Mouse (Mus musculus) frontal cortex, postnatal 25 days (tissue): ENCODE data around the gene Enc1.

Experiments
- DNase-seq, 2 experiments: peaks; one replicate each; pipeline ENCODE4 v3.0.0; 2022; ENCODE audit warnings: low spot score in 2 of 2

The Enc1 gene

GRCm38 (mm10) chr13:97240965-97241786 lies at the start of gene Enc1:
TSS of gene Enc1 (plus strand) at chr13:97241105.
- peak; percentile 72 to 82 for DNase-seq

- no peak for DNase-seq
Measured at GRCm38 (mm10) chr13:97192649-97193048, 48.3 kb upstream of the Enc1 start.

DNA sequence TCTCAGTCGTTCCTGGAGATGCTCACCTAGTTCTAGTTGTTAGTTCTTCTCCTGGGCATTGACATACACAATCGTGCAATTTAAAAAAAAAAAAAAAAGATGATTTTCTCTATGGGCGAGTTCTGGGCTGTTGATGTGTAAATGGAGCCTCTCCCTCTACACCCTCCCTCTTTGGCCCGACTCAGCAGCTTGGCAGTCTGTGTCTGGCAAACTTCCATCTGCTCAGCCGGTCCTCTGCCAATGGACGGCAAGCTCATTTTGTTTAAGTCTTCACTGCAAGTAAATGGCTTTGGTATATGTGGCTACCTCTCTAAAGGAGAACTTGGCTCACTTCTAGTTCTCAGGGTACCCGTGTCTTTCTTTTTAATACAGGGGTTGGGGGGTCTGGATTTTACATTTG lies 47.5 kb upstream of the Enc1 start:
- DNase-seq = no peak

DNA sequence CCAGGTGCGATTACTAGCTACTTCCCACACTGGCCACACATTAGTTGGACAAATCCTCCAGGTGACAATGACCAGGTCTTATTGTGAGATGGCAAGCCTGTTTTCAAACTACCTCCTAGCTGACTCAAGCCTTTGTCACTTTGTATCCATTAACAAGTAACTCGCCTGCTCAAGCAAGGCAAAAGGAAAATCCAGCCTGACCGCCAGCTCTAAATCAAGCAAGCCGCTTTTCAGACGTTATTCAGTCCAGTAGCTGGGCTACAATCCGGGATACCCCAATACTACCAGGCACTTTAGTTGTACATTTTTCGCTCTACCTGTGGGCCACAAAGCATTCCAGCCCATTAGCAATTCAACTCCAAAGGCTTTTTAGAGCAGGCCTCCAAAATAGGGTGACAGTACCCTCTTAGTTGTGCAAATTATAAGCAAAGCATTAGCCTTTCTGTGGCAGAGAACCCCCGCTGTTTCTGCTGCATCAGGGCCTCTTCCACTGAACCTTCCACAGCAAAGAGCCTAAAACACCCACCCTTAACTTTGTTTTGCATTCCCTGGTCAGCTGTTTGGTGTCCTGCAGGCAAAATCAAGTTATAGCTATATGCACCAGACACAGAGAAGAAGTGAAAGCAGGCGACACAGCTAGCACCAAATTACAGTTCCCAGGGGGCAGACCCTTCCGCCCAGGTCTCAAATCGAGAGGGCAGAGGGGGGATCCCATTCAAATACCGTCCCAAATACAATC lies 44.5 kb upstream of the Enc1 start:
- no peak for DNase-seq

DNA sequence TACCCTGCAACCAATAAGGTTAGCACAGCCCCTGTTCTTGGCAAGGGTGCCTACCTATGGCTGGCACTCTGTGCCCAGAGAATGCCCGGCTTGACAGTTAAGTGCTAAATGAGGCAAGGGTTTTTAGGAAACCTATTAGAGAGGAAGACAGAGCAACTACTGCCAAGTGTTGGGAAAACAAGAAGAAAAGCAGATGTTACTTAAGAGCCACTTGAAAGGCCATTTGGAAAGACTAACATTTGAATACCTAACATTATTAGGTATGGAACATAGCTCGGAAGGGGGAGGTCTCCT lies 44.0 kb upstream of the Enc1 start:
- no peak for DNase-seq

DNA sequence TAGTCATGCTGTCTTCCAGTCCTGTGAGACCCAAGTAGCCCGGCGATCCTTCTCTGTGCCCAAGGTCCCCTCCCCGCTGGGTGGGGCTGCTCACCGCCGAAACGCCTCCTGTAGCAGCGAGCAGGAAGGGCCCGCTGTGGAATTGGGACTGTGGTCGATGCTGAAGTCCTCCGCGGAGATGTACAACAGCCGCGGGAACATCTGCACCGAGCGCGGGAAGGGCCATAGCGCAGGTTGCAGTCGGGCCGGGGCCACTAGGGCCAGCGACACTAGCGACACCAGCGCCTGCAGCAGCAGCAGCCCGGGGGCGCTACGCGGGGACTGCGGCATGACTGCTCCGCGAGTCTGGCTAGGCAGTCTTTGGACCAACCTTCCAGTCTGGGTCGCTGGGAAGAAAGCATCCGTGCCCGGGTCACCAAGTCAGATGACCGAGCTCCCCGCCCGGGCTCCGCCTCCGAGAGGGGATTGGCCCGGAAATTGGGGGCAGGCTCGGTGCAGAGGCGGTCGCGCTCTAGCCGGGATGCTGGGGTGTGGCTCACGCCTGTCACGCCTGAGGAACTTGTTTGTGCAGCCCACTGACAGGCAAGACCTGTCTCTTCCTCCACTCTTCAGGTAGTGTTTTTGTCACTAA lies 42.9 kb upstream of the Enc1 start, which contains the start of gene Hexb:
Gene Hexb, minus strand, starts transcription at position 426 of the 631 bp plus-strand sequence.
- DNase-seq = peak; percentile 70 to 79

DNA sequence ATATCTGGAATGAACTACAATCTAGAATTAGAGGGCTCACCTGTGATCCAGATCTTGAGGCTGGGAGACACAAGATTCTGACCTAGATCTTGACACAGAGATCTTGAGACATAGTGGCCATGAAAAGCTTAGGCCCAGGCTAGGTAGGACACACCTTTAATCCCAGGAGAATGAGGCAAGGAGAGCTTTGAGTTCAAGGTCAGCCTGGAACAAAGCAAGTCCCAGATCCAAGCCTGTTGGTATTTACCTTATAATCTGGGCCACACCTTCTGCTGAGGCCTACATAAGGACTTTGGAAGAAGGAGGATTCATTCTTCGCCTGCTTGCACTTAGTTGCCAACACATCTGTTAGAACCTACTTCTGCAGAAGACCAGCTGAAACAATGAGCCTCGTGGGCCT lies 41.8 kb upstream of the Enc1 start:
- no peak for DNase-seq

DNA sequence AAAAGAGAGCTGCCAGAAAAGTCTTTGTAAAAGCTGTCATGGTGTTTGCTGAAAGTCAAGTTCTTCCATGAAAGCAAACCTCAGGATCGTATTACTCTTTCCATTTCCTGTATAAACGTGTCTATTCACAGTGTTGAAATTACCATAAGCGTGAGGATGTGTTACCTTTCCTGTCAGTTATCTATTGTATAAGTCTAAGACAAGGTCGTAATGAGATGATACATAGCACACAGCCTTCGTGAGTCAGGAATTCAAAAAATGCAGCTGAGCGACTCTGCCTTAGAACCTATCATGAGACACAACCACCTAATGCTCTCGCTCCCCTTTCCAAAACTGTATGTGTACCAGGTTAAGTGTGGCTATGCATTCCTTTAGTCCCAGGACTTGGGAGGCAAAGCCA lies 39.8 kb upstream of the Enc1 start:
- DNase-seq = no peak

GRCm38 (mm10) chr13:97201896-97202295 lies 39.0 kb upstream of the Enc1 start:
- DNase-seq = no peak

GRCm38 (mm10) chr13:97205052-97205701 lies 35.7 kb upstream of the Enc1 start:
- peak; percentile 72 to 73 for DNase-seq

- no peak for DNase-seq
Measured at GRCm38 (mm10) chr13:97206046-97206445, 34.9 kb upstream of the Enc1 start.

GRCm38 (mm10) chr13:97207472-97208111 lies 33.3 kb upstream of the Enc1 start:
- DNase-seq = no peak

DNA sequence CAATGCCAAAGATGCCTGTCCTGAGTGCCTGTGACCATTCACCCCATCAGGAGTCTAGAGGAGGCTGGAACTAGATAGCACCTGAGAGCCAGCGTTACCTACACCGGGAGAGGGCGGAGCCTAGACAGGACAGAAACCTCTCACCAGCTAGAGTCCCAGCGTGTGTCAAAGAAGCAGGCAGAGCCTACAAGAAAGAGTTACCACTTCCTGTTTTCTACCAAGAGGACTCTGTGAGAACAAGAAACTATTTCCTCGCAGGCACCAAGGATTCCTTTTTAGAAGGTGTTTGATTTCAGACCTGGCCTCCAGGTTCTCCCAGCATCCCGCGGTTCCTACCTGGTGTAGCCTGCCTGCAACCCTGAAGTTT lies 32.8 kb upstream of the Enc1 start:
- no peak for DNase-seq

DNA sequence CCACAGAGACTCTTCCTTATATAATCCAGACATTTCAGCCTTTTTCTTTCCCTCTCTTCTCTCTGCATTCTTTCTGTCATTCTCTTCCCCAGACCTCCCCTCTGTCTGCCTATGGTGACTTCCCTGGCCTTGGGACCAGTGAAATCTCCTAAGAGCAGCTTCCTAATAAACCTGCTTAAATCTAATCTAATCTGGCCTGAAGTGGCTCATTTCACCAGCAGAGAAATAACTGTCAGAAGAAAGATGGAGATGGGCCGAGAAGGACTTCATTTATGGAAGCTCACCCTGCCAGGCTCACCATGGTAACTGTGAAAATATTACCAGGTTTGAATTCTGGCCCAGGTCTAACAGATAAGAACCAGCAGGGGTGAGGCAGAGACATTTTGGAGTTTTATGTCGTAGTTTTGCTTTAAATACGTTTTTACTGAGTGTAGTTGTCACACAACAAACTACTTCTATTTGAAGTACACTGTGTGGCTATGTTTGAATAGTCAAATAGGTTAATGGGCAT lies 32.4 kb upstream of the Enc1 start:
- no peak for DNase-seq

DNA sequence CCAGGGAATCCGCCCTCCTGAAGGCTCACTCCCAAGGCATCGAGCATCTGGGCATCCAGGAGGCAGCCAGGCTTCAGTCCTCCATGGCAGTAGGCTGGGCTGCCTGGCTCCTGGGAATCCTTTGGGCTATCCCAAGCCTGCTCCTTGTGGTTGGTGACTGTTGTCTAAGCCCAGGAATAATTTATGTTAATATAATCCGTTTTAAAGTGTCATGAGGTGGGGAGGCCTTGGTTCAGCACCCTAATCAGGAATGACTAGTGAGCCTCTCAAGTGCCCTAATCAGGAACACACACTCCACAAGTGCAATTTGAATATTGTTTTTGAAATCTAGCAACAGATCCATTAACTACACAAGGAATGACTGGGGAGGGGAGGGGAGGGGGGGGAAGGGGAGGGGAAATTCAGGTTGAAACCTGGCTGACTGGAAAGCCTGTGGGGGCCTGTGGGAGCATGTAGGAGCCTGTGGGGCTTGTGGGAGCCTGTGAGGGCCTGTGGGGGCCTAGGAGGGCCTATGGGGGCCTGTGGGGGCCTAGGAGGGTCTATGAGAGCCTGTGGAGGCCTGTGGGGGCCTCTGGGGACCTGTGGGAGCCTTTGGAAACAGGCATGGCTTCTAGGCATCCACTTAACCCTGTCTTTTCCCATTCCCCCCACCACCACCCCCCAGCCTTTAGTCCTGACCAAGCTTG lies 26.2 kb upstream of the Enc1 start:
- DNase-seq = no peak

DNA sequence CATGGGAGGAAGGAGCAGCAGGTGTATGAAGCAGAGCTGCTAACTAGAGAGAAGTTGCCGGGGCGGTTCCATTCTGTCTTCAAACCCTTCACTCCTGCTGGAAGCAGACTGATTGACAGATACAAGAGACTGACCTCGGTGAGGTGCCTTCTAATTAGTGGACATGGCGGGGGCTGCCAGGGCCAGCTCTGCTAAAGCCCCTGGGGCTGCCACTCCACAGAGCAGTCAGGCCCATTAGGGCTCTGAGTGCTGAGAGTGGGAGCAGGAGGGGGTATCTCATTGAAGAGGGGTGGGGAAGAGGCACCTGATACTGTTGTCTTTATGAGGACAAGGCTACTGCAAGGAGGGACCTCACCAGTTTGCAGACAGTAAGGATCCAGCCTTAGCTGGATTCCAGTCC lies 25.3 kb upstream of the Enc1 start:
- DNase-seq = no peak

DNA sequence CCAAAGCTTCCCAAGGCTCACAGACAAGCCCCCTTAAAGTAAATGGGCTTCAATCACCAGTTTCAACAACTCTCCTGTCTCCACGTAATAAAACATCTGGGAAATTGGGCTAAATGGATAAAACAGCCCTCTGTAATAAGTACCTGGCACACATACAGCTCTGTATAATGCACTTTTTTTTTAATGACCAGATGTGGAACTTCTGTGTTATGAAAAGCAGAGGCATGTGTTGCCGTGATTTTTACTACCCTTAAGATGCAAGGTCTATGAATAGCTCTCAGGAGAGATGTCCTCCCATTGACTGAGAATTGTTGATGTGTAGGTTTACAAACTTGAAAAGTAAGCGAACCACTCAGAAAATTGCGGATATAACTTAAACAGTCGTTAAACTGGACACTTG lies 24.7 kb upstream of the Enc1 start:
- no peak for DNase-seq

- no peak for DNase-seq
Measured at GRCm38 (mm10) chr13:97220022-97220421, 20.9 kb upstream of the Enc1 start.

GRCm38 (mm10) chr13:97223856-97224255 lies 17.0 kb upstream of the Enc1 start:
- no peak for DNase-seq

GRCm38 (mm10) chr13:97224341-97224982 lies 16.4 kb upstream of the Enc1 start:
- DNase-seq = no peak

DNA sequence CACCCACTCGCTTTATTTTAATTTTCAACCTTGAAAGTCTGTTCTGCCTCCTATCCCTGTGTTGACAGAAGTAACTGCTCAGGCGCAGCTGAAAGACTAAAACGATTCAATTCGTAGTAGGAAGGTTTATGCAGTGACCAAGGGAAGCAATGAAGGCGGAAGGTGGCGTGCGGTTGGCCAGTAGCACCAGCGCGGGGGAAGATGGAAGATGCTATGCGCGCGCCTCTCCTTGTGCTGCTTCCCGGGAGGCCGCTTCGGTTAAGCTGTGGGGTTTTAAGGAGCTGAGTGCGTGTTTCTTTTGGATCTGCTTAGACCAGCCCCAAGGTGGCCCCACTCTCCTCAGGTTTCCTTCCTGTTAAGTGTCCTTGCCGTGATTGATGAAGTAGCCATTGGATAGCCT lies 15.8 kb upstream of the Enc1 start:
- no peak for DNase-seq
